Mouse (Mus musculus) telencephalon, adult 2 months (tissue): ENCODE results near the gene Rpl23.
"Not testable (repeated sequence)": the region's sequence is repeated elsewhere in the genome, so short reads cannot be mapped to it uniquely, and the experiment has no call there.

Experiments
- DNase-seq: peaks from one replicate; pipeline ENCODE4 v3.0.0-alpha.2; 2011; ENCODE audit warnings: low read depth, low spot score

The Rpl23 gene

DNA sequence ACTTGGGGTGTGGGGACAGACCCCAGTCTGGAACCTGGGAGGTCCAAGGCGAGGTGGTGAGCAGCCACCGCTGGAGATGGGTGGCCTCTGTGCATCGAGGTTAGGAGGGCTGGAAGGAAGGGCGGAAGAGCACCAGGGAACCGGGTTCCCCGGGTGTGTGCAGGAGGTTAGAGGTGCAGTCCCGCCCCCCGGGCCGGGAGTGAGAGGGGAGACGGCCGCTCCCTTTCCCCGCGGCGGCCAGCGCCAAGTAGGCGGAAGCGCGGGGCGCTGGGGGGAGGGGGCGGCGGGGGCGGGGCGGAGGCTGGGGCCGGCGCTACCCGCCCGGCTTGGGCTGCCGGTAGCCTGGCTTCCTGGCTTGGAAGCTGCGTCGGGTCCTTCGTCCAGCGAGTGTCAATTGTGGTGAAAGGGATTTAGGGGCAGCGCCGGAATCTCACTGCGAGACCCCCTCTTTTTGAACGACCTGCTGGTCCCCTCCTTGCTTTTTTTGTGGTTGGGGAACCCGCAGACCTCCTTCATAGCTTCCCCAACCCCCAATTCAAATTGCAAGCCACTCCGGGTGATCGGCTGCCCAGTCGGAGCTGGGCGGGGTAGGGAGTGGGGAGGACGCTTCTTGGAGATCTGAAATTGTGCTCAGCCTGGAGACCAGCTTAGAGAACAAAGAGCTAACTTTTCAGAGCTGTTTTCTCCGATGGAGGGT, 17.9 kb upstream of the Rpl23 start:
- no peak for DNase-seq

DNA sequence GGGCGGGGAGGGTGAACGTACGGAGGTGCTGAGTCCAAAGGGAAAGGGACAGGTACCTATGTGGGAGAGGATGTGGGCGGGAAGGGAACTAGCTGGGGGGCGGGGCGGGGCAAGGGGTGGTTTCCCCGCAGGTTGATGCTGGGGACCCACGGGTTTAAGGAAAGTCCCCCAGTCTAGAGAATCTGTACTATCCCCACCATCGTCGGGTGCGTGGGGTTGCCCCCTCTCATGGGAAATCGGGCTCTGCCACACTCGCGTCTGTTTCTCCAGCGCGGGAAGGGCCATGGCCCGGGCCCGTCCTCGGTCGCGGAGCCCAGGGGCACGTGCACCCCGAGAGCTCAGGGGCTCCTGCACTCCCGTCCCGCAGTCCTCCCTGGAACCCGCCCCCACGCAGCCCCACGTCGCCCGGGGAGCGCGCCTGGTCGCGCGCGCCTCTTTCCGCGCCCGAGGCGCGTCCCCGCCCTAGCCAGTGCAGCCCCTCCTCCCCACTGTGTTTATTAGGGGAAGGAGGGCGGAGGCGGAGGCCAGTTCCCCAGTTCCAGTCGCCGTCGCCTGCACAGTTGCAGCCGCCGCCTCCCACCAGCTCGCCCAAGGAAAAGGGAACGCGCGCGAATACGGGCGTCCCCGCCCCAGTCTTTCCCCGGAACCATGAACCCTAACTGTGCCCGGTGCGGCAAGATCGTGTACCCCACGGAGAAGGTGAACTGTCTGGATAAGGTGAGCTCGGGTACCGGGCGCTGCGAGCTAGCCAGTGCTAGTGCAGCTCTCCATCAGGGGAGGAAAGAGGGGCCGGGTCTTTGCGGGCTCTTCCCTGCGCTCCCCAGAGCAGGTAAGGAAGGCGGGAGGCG, 17.1 kb upstream of the Rpl23 start:
- peak; percentile 71 for DNase-seq

DNA sequence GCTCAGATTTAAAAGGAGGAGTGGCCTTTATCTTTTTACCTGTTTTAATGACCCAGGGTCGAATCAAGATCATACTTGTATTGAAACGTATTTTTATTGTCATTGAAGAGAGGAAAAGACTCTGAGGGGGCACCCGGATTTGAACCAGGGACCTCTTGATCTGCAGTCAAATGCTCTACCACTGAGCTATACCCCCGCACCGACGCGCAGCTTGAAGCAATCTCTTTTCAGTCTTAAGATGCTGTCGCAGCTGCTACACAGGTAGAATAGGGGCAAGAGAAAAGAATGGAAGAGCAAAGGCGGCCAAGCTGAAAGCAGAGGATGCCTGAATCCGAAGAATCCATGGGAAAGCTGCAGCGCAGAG, 16.5 kb upstream of the Rpl23 start, which contains the start of gene Lasp1:
Lasp1 (plus strand) TSS at position 219 of the 364 bp plus-strand sequence.
- no peak for DNase-seq

DNA sequence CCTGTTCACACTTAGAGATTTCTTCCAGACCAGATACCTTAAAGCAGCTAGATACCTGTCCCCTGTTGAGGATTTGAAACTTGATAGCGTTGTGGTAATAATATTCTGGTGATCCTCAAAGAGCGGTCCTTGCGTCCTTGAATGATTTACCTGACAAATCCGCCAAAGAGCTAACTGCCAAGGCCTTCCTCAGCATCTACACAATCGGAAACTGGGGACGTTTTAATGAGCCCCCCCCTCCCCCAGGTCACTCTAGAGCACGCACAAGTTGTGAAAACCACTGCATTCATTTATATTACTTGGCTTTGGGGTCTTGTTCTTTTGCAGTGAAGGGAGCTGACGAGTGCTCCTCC, 15.8 kb upstream of the Rpl23 start:
- no peak for DNase-seq

DNA sequence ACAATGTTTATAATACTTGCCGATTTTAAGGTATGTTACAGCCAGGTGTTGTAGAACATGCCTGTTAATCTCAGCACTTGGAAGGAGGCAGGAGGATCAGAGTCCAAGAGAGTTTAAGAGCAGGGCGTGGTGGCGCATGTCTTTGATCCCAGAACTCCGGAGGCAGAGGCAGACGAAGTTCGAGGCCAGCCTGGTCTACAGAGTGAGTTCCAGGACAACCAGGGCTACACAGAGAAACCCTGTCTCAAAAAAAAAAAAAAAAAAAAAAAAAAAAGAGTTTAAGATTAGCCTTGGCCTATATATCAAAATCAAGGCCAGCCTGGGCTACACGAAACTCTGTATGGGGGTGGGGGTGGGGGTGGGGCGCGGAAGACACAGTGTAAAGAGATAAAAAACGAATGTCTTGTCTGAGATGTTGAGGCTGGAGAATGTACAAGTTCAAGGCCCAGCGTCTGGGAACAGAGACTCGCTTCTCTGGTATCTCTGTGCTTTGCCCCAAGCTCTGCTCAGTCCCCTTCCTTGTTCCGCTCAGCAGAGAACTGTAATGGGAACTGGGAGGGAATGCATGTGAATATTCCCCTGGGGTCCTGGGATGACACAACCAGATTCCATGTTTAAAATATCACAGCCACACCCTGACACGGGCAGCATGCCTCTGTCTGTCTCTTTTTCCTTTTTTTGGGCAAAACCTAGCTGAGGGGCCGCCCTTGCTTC, 15.3 kb upstream of the Rpl23 start:
- DNase-seq, result no peak

DNA sequence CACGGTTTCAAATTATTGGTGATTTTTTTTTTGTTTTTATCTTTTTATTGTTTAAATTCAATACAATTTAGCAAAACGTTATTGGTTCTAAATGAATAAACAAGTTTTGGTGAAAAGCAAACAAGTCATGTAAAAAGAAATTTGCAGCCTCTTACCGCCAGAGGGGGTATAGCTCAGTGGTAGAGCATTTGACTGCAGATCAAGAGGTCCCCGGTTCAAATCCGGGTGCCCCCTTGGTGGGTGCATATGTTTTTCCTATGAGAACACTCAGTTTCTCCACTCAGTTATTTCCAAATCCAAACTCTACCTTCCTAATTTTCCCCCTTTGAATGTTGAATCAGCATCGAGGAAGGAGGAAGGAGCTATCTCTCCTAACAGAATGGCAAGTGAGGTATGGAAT, 14.7 kb upstream of the Rpl23 start:
- DNase-seq, result no peak

DNA sequence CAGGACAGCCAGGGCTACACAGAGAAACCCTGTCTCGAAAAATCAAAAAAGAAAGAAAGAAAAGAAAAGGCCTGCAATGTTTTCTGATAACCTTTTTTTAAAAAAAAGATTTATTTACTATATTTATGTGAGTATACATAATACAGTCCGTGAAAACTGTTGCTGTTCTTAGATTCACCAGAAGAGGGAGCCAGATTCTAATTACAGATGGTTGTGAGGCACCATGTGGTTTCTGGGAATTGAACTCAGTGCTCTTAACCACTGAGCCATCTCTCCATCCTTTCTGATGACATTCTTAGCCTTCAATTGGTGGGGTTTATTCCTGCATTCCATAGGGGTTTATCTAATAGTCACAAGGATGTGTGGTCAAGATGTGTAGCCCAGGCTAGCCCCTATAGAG, 10.9 kb upstream of the Rpl23 start:
- DNase-seq, result no peak

DNA sequence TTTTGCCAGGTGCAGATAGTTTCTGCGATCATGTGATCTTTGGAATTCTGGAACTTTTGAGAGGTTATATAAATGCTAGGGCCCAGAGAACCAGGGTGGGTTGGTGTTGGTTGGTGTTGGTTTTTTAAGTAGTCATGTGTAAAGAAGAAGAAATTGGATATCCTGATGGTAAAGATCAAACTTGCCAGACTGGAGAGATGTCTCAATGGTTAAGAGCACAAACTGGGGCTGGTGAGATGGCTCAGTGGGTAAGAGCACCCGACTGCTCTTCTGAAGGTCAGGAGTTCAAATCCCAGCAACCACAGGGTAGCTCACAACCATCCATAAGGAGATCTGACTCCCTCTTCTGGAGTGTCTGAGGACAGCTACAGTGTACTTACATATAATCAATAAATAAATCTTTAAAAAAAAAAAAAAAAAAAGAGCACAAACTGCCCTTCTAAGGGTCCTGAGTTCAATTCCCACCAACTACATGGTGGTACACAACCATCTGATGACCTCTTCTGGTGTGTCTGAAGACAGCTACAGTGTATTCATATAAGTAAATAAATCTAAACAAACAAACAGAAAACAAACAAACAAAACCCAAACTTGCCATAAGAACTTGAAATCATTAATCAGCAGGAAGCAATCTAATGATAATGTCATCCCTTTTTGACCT, 8.7 kb upstream of the Rpl23 start:
- not testable (repeated sequence) for DNase-seq

DNA sequence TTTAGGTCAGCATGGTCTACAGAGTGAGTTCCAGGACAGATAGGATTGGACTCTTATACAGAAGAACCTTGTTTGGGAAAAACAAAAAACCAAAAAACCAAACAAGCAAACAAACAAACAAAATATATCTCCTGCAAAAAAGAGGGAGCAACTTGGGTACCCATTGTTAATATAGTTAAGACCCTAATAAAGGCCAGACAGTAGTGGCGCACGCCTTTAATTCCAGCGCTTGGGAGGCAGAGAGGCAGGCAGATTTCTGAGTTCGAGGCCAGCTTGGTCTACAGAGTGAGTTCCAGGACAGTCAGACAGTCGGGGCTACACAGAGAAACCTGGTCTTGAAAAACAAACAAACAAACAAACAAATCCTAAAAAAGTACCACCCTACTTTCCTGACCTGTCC, 7.5 kb upstream of the Rpl23 start:
- DNase-seq, result no peak

DNA sequence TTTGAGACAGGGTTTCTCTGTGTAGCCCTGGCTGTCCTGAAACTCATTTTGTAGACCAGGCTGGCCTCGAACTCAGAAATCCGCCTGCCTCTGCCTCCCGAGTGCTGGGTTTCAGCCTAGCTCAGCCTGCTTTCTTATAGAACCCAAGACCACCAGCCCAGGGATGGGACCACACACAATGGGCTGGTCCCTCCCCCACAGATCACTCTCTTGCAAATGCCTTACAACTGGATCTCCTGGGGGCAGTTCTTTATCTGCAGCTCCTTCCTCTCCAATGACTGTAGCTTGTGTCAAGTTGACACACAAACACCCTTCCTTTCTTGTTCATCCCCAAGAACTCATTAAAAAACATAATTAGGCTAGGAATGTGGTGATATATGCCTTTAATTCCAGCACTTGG, 5.7 kb upstream of the Rpl23 start:
- no peak for DNase-seq

DNA sequence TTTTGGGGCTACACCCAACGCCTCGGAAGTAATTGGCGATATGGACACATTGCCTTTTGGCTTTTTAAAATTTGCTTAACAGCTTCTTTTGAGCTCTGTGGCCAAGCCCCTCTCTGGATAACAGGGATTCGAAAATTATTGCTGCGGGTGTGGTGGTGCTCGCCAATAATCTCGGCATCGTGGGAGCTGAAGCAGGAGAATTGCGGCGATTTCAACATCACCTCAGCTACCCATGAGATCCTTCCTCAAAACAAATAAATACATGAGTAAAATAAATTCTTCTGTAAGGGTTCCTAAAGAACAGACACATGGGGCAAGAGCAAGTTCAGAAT, 293 bp upstream of the Rpl23 start:
- no peak for DNase-seq

DNA sequence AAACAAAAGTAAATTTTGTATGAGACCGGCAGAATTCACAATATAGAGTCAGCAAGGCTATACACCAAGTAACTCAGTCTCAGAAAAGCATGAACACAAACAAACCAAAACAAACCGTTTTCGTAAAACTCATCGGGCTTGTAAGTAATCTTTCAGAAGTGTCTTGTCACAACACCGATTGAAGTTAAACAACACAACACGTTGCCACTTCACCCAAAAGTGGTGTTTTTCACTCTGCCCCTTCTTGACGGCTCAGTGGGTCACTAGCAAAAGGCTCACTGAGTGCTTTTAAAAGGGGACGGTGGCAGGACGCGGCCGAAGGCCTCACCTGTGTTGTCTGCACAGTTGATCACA, 782 bp downstream of the Rpl23 start:
- no peak for DNase-seq

DNA sequence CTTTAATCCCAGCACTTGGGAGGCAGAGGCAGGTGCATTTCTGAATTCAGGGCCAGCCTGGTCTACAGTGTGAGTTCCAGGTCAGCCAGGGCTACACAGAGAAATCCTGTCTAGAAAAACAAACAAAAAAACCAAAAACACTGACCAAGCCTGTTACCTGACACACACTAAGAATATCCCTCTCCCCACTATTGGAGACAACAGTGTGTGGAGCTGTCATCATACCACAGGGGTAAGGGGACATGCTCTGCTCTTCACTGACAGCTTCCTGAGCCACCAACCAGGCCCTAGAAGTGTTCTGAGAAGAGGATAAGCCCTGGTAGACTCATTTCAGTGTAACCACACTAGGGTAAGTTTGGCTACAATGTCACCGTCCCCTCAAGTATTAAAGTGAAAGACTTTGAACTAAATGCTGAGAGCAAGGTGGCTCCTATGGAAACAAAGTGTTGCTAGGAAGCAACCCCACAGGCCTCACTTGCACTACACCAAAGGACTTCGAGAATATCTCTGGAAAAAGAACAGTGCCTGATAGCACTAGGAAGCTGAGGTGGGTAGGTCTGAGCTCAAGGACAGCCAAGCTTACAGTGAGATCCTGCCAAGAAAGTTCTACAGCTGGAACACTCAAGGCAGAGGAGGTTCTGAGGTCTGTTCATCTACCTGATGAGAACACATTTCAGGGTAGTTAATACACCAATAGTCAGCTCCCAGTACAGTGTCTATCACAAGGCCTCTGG, 2.1 kb downstream of the Rpl23 start:
- DNase-seq, result no peak

DNA sequence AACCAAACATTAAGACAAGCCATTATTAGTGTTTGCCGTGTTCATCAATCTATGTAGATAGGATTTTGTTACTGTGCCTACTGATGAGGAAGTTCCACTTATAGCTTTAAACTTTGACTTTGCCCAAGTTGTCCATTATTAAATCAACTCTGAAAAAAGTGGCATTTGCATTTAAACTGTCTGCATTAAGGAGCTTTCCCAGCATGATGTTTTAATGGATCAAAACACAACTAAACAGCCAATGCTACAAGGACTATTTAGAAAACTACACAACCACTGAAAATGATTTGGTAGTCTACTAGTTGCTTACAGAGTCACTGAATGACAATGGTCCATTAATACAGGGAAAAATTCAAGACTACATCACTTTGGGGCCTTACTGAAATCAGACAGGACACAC, 3.3 kb downstream of the Rpl23 start:
- DNase-seq, result no peak

DNA sequence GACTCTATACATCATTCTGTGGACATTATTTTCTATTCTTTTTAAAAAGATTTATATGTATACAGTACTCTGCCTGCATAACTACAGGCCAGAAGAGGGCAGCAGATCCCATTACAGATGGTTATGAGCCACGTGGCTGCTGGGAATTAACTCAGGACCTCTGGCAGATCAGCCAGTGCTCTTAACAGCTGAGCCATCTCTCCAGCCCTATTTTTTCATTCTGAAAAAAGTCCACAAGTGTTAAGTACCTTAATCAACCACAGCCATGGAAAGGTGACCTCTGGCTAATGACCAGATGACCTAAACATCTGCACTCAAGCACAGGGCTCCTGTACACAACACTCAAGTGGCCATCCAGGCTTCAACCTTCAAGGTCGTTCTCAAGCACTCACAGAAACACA, 5.1 kb downstream of the Rpl23 start:
- no peak for DNase-seq

DNA sequence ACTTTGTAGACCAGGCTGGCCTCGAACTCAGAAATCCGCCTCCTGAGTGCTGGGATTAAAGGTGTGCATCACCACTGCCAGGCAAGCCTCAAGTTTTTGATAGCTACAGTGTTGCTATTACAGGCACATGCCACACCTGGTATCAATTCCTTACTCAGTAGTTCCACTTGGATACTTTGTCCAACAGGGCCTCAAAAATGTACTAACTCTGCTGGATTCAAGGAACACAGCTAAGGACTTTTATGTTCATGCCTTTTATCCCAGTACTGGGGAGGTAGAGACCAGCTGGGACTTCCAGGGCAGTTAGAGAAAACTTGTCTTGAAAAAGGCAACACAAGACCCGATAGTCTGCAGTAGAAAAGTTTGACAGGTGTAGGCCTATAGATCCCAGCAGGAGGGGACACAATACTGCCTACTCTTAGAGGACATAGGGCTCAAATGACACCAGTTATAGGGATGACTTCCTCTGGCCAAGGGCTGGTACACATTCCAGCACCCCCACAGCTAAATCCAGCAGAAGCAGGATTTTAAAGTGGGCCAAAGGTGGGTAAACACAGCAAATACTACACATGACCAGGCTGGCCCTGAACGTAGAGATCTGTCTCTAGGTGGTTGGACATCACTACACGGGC, 5.6 kb downstream of the Rpl23 start:
- DNase-seq, result no peak

DNA sequence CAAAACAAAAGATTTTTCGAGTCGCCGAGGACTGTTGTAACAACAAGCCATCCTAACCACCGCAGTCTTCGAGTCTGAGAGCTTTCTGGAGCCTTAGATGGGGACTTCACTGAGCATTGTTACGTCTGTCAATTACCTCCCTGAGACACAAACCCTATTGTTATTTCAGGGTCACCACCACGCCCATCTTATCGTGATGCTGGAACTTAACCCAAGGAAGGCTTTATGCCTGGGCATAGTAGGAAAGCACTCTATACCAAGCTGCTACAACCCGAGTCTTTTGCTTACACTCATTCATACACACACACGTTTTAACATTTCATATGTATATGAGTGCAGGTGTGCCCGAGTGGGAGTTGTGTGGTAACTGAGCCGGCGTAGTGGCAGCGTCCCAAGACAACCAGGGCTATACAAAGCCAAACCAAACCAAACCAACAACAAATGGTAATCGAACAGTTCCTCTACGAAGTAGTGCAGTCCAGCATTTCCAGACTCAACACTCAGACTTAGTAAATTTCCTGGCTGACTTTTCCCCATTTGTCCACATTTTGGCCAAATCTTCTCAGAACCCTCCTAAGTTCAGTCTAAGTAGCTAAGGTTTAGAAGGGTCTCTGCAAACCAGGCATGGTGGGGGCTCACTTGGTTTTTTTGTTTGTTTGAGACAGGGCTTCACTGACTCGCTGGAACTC, 6.3 kb downstream of the Rpl23 start, which contains the start of gene 1700001P01Rik:
1700001P01Rik (minus strand) TSS at position 111 of the 689 bp plus-strand sequence.
- no peak for DNase-seq

DNA sequence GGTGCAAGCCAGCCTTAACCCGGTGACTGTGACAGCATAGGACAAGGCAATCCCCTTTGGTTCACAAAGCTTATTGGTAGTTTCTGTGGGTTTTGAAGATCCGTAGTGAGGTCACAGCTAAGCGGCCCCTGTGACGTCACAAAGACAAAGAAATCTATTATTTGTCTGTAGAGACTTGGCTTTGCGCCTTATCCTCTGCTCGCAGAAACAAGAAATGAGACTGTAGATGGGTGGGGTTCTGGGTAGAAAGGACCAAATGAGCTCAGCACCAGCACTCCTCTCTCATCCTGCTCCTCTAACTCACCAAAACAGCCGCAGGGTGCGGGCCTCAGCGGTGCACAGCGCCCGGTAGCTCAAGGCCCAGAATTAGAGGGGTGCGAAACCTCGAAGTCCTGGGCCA, 7.1 kb downstream of the Rpl23 start:
- DNase-seq, result no peak

DNA sequence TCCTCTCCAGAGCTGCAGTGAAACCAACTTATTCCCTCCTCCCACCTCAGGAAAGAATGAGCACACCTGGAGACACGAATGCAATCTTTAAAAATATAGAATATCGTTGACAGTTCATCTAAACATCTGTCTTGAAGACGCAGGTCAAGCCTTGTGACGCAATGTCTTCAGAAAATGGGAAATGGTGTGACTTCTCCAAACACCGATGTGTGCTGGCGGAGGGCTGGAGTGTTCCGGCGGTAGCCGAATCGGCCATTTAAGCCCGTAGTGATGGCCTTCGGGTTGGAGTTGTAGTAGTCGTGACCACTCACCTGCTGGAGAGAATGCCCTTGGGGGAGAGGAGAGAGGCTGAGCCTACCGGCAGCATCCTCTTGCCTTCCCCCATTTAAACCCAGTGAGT, 10.8 kb downstream of the Rpl23 start:
- DNase-seq, result no peak

DNA sequence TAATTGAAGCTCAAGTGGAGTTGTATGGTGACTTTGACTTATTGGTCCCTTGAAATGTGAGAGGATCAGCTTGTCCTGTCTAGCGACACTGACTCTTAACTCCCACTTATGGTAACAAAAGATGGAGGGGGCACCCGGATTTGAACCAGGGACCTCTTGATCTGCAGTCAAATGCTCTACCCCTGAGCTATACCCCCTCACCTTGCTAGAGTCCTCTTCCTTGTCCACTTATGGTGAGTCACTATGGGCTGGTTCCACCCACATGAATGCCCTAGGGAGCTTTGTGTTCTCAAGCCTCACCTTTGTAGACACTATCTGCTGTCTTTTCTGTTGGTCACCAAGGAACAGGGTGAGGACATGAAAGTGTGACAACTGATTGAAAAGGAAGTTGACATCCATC, 12.5 kb downstream of the Rpl23 start:
- no peak for DNase-seq
